Mouse (Mus musculus) layer of hippocampus, adult 2 months (tissue): ENCODE measurements around the gene Fyttd1. TPM values are rescaled to one million over a fixed set of nuclear protein-coding genes. Genes with fewer than 3 reads are reported as not detected.

Experiments used
- DNase-seq, 2 experiments: peaks; one replicate each; pipeline ENCODE4 v3.0.0; 2022; ENCODE audit warnings: low spot score in 2 of 2
- H3K27ac ChIP-seq: fragments of 200-600 bp; 2 replicates; pipeline ENCODE4 v1.8.1; 2022
- H3K4me3 ChIP-seq: fragments of 200-600 bp; 2 replicates; pipeline ENCODE4 v1.8.1; 2022; ENCODE audit warnings: mild to moderate bottlenecking
- CTCF ChIP-seq: fragments of 200-600 bp; conservative IDR thresholded peaks from 2 replicates; pipeline ENCODE4 v1.8.1; 2022; ENCODE audit warnings: antibody characterized with exemption, mild to moderate bottlenecking, moderate library complexity
- long read RNA-seq, 2 experiments: library from polyadenylated mRNA; stranded (forward); transcript quantifications; one replicate each; pipeline ENCODE4 v2.0.0; 2021; ENCODE audit warnings: borderline mapping rate in 2 of 2
- total RNA-seq, 2 experiments: library from RNA; stranded (reverse); gene quantifications; 2 replicates each; pipeline ENCODE4 v1.2.3; 2021

Gene Fyttd1
- total RNA-seq = 100 to 1,000 TPM; 110 TPM
- long read RNA-seq, experiment 1, full-length matches to known transcripts = 68 of 104 reads
- long read RNA-seq, experiment 1, partial matches to known transcripts = 0 of 104 reads
- long read RNA-seq, experiment 1, other reads (novel, unspliced or antisense) = 36 of 104 reads
- long read RNA-seq, experiment 2, full-length matches to known transcripts = 95 of 123 reads
- long read RNA-seq, experiment 2, partial matches to known transcripts = 1 of 123 reads
- long read RNA-seq, experiment 2, other reads (novel, unspliced or antisense) = 27 of 123 reads

- DNase-seq = peak; percentile 96
- Histone ChIP-seq H3K27ac (peak within 1 kb of the TSS; percentile 92), H3K4me3 (peak within 1 kb of the TSS; percentile 86)
- peak; percentile 73 for TF ChIP-seq CTCF
These were observed at the start of gene Fyttd1, which contains the start of gene Rubcn for GRCm38 (mm10) chr16:32877343-32878156. TSS of gene Fyttd1 (plus strand) at chr16:32877500. TSS of gene Rubcn (minus strand) at chr16:32877766.

GRCm38 (mm10) chr16:32829104-32829503, 48.2 kb upstream of the Fyttd1 start:
- Histone ChIP-seq H3K27ac (no peak overlapping the region), H3K4me3 (no peak overlapping the region)
- no peak for TF ChIP-seq CTCF
- DNase-seq = no peak

GRCm38 (mm10) chr16:32831501-32831900, 45.8 kb upstream of the Fyttd1 start:
- no peak for DNase-seq
- no peak for TF ChIP-seq CTCF
- H3K27ac ChIP-seq = peak overlapping the region; percentile 29
- H3K4me3 ChIP-seq = no peak overlapping the region

- Histone ChIP-seq H3K4me3 (no peak overlapping the region), H3K27ac (no peak overlapping the region)
- TF ChIP-seq CTCF = no peak
- no peak for DNase-seq
These were observed 30.2 kb upstream of the Fyttd1 start for GRCm38 (mm10) chr16:32847103-32847502.

- H3K4me3 ChIP-seq = no peak overlapping the region
- no peak overlapping the region for H3K27ac ChIP-seq
- no peak for TF ChIP-seq CTCF
- no peak for DNase-seq
These were observed 28.1 kb upstream of the Fyttd1 start for GRCm38 (mm10) chr16:32849042-32849830.

- DNase-seq = no peak
- Histone ChIP-seq H3K4me3 (no peak overlapping the region), H3K27ac (peak overlapping the region; percentile 55)
- no peak for TF ChIP-seq CTCF
These were observed 23.7 kb upstream of the Fyttd1 start for GRCm38 (mm10) chr16:32853492-32854049.

GRCm38 (mm10) chr16:32854050-32854571, 23.2 kb upstream of the Fyttd1 start:
- Histone ChIP-seq H3K4me3 (no peak overlapping the region), H3K27ac (peak overlapping the region; percentile 55; the same call in 1 of the 2 replicates)
- TF ChIP-seq CTCF = no peak
- DNase-seq = peak in 1 of 2 experiments; percentile 31

GRCm38 (mm10) chr16:32856751-32857150, 20.5 kb upstream of the Fyttd1 start:
- no peak for TF ChIP-seq CTCF
- no peak overlapping the region for H3K27ac ChIP-seq
- H3K4me3 ChIP-seq = no peak overlapping the region
- DNase-seq = no peak

GRCm38 (mm10) chr16:32858356-32858755, 18.9 kb upstream of the Fyttd1 start:
- DNase-seq = no peak
- no peak for TF ChIP-seq CTCF
- Histone ChIP-seq H3K27ac (peak overlapping the region; percentile 16), H3K4me3 (no peak overlapping the region)

- peak; percentile 20 to 41 for DNase-seq
- Histone ChIP-seq H3K4me3 (no peak overlapping the region), H3K27ac (peak overlapping the region; percentile 16)
- no peak for TF ChIP-seq CTCF
These were observed 18.3 kb upstream of the Fyttd1 start for GRCm38 (mm10) chr16:32858771-32859636.

GRCm38 (mm10) chr16:32861813-32862385, 15.4 kb upstream of the Fyttd1 start:
- no peak for DNase-seq
- H3K4me3 ChIP-seq = no peak overlapping the region
- TF ChIP-seq CTCF = no peak
- no peak overlapping the region for H3K27ac ChIP-seq
